Mouse (Mus musculus) forebrain, postnatal 0 days (tissue): ENCODE measurements around the gene F13a1. TPM values are rescaled to one million over a fixed set of nuclear protein-coding genes. Genes with fewer than 3 reads are reported as not detected.
A peak's percentile ranks its signal among the peaks of the same experiment; 100 is the strongest.

ENCODE experiments used
- ATAC-seq: fragments of 200-750 bp; cut with Nextera tagmentation; 2 replicates; pipeline ENCODE4 v1.8.0; 2017; ENCODE audit warnings: mild to moderate bottlenecking, moderate library complexity
- DNase-seq: peaks from one replicate; pipeline ENCODE4 v3.0.0-alpha.2; 2015
- H3K27ac ChIP-seq: fragments of 300-500 bp; sonication (generic); 2 replicates; pipeline ENCODE4 v1.5.1; 2014; ENCODE audit warnings: low read depth, mild to moderate bottlenecking, antibody characterized with exemption, low read length, moderate library complexity, mixed read lengths
- H3K27me3 ChIP-seq: fragments of 300-500 bp; sonication (generic); 2 replicates; pipeline ENCODE4 v1.6.1; 2014; ENCODE audit warnings: mild to moderate bottlenecking, low read length, mixed read lengths; ENCODE audit not compliant: insufficient read depth
- H3K36me3 ChIP-seq: fragments of 300-500 bp; sonication (generic); 2 replicates; pipeline ENCODE4 v1.6.1; 2014; ENCODE audit warnings: mild to moderate bottlenecking, moderate library complexity; ENCODE audit not compliant: insufficient read depth
- H3K4me1 ChIP-seq: fragments of 300-500 bp; sonication (generic); 2 replicates; pipeline ENCODE4 v1.6.1; 2014; ENCODE audit warnings: antibody characterized with exemption; ENCODE audit not compliant: insufficient read depth
- H3K4me2 ChIP-seq: fragments of 300-500 bp; sonication (generic); 2 replicates; pipeline ENCODE4 v1.6.1; 2014; ENCODE audit warnings: low read depth, mild to moderate bottlenecking, moderate library complexity
- H3K4me3 ChIP-seq: fragments of 300-500 bp; sonication (generic); 2 replicates; pipeline ENCODE4 v1.5.1; 2014; ENCODE audit warnings: low read depth, low read length, mixed read lengths
- H3K9ac ChIP-seq: fragments of 300-500 bp; sonication (generic); 2 replicates; pipeline ENCODE4 v1.6.1; 2014; ENCODE audit warnings: mild to moderate bottlenecking
- H3K9me3 ChIP-seq: fragments of 300-500 bp; sonication (generic); 2 replicates; pipeline ENCODE4 v1.6.1; 2016; ENCODE audit warnings: low read length
- CTCF ChIP-seq: sonication (generic); IDR thresholded peaks from 2 replicates; pipeline ENCODE4 v1.5.1; 2016; ENCODE audit warnings: antibody characterized with exemption, control low read depth, low read depth
- WGBS: fragments of 180-500 bp; shearing (Covaris S2); extraction: QIAGEN DNeasy Blood & Tissue Kit; methylation state at CpG from one replicate; pipeline ENCODE4 v1.1.7; 2014; 5-methylcytosine and 5-hydroxymethylcytosine counted together
- polyA plus RNA-seq: library from polyadenylated mRNA; unstranded; fragments of >200 nt; fragmentation: Nextera tagmentation; extraction: Ambion mirVana; gene quantifications from 2 replicates; pipeline ENCODE4 v1.2.1, GENCODE M21; 2015
- total RNA-seq: library from RNA; depleted of rRNA; stranded (reverse); fragments of >200 nt; gene quantifications from 2 replicates; pipeline ENCODE4 v1.2.3, GENCODE M21; 2014; rRNA removed

The F13a1 gene
- 16.5 and 25.2 TPM in 2 replicates for total RNA-seq
- 7.6 and 11.5 TPM in 2 replicates for polyA plus RNA-seq

DNA sequence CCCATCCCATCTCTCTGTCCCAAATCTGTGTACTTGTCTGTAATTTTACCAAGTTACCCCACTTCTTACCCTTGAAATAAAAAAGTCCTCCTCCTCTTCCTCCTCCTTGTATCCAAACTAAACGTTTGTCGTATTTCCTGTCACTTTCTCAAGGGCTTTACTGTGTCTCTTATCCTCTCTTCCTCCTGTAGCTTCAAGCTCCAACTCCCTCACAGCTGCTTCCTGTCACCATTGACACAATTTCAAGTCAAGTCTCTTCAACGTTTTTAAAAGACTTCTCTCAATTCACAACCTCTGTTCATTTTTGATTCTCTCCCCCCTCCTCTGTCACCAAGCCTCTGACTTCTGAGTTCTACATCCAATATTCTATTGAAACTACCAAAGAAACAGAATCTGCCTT, at the start of gene F13a1:
F13a1 (minus strand) TSS at position 119 of the 400 bp plus-strand sequence.
- no peaks in the 10 kb centered on the region for H3K9me3 ChIP-seq
- 84% methylated on average over 3 of the region's 3 CpGs for WGBS
- no peak within 1 kb of the TSS for H3K4me3 ChIP-seq
- DNase-seq (no peak), ATAC-seq (no peak)
- no peaks in the 10 kb centered on the region for H3K4me1 ChIP-seq
- H3K27ac ChIP-seq = no peak within 1 kb of the TSS
- no peaks in the 10 kb centered on the region for H3K27me3 ChIP-seq
- no peaks in the 10 kb centered on the region for H3K36me3 ChIP-seq
- TF ChIP-seq CTCF = no peak
- H3K9ac ChIP-seq = no peak within 1 kb of the TSS
- no peak within 1 kb of the TSS for H3K4me2 ChIP-seq

DNA sequence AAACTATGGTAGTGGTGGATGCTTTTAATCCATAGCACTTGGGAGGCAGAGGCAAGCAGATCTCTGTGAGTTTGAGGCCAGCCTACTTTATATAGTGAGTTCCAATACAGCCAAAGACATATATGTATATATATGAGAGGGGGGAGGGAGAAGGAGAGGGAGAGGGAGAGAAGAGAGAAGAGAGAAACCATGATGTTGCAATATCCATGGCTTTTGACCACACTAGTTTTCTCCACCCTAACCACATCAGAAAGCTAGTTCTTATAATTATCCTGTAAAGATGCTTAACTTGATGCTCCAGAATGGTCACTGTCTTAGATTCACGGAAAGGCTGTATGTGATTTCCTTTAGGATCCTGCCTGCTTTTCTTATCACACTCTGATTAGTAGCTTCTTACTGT, 41.6 kb upstream of the F13a1 start:
- Histone ChIP-seq H3K4me3 (no peak overlapping the region), H3K9ac (no peak overlapping the region), H3K4me2 (no peak overlapping the region), H3K4me1 (no peaks in the 10 kb centered on the region), H3K9me3 (no peaks in the 10 kb centered on the region), H3K27me3 (no peaks in the 10 kb centered on the region), H3K27ac (no peak overlapping the region), H3K36me3 (no peaks in the 10 kb centered on the region)
- DNase-seq (no peak), ATAC-seq (no peak)
- 89% methylated on average over 1 of the region's 1 CpGs for WGBS
- no peak for TF ChIP-seq CTCF

GRCm38 (mm10) chr13:37089104-37089503, 39.1 kb upstream of the F13a1 start:
- DNase-seq = no peak

DNA sequence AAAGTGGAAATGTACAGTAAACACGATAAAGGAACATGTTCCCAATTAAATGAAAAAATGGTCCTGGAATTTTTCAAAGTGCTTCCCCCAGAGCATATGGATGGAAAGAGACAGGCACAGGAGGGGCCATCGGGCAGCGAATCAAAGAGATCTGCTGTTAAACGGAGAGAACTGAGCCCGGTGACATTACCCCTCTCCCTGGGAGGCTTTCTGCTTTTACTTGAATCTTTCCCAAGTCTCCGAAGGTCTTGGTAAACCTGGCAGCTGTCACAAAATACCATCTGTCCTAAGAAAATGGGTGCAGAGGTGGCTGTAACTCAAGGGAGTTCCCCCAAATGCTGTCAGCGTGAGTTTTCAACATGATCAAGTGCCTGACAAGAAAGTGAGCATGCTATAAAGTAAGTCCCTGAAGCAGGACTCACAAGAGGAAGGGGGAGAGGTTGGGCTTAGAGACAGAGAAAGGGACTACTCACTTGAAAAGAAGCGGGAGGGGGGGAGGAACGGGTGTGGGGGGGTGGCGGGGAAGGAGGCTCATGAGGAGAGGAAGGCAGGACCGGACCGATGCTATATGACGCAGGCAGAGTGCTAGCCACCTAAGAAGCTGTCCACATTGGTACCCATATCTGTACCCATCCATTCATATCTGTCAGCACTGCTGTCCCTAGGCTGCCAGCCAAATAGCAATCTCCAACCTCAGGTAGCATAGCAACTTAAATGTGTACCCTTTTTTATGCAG, 31.6 kb upstream of the F13a1 start:
- no peaks in the 10 kb centered on the region for H3K36me3 ChIP-seq

More at GRCm38 (mm10) chr13:37089104-37089503, 39.1 kb upstream of the F13a1 start:
- Histone ChIP-seq H3K4me3 (no peak overlapping the region), H3K9me3 (no peaks in the 10 kb centered on the region), H3K27ac (no peak overlapping the region), H3K4me2 (no peak overlapping the region), H3K36me3 (no peaks in the 10 kb centered on the region), H3K4me1 (no peaks in the 10 kb centered on the region), H3K9ac (no peak overlapping the region), H3K27me3 (no peaks in the 10 kb centered on the region)
- ATAC-seq = no peak
- 72% methylated on average over 6 of the region's 6 CpGs for WGBS
- TF ChIP-seq CTCF = no peak

DNA sequence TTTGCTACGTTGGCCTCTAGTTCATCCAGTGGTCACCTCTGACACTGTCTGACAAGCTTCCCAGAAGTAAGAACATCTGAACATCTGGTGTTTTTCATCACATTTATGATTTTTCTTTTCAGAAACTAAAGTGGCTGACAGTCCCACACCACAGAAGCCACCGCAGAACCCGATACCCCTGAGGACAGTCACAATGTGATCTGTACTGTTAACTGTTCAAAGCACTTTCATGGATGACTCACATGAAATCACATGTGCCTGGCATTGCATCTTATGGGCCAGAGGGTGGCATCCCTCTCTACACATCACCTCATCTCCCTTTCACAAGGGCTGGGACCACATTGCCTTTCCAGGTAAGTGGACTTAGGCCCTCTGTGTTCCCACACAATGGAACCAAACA, 21.3 kb upstream of the F13a1 start:
- H3K36me3 ChIP-seq = no peaks in the 10 kb centered on the region
- H3K27ac ChIP-seq = no peak overlapping the region
- H3K27me3 ChIP-seq = no peaks in the 10 kb centered on the region
- no peaks in the 10 kb centered on the region for H3K9me3 ChIP-seq
- H3K4me2 ChIP-seq = no peak overlapping the region
- WGBS = 83% methylated on average over 3 of the region's 3 CpGs
- no peak for DNase-seq
- no peak overlapping the region for H3K4me3 ChIP-seq
- H3K9ac ChIP-seq = no peak overlapping the region
- no peak for TF ChIP-seq CTCF
- no peaks in the 10 kb centered on the region for H3K4me1 ChIP-seq
- no peak for ATAC-seq

More for the DNA sequence above, 31.6 kb upstream of the F13a1 start:
- no peak for TF ChIP-seq CTCF
- H3K4me2 ChIP-seq = peak overlapping the region; percentile 30
- no peak overlapping the region for H3K9ac ChIP-seq
- H3K4me3 ChIP-seq = no peak overlapping the region
- 31% methylated on average over 13 of the region's 13 CpGs for WGBS
- H3K4me1 ChIP-seq = no peaks in the 10 kb centered on the region
- no peaks in the 10 kb centered on the region for H3K27me3 ChIP-seq
- ATAC-seq = no peak
- no peaks in the 10 kb centered on the region for H3K9me3 ChIP-seq
- no peak overlapping the region for H3K27ac ChIP-seq
- DNase-seq = no peak

DNA sequence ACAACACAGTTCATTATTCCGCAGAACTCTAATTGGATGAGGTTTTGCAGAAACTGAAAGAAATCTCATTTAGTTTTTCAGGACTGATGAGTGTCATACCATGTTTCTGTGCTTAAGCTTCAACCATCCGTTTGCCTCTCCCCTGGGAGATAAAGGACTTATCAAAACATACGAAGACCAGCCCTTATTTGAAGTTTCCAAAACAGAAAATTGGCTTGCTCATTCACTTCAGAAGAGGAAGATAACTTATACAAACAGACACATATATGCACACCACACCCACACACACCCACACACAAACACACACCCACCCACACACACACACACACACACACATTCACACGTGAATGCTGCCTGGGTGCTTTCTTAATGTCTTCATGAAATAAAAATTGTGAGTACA, 20.8 kb upstream of the F13a1 start:
- DNase-seq (no peak), ATAC-seq (no peak)
- 81% methylated on average over 4 of the region's 4 CpGs for WGBS
- Histone ChIP-seq H3K4me1 (no peaks in the 10 kb centered on the region), H3K27ac (no peak overlapping the region), H3K9ac (no peak overlapping the region), H3K36me3 (no peaks in the 10 kb centered on the region), H3K27me3 (no peaks in the 10 kb centered on the region), H3K4me3 (no peak overlapping the region), H3K4me2 (no peak overlapping the region), H3K9me3 (no peaks in the 10 kb centered on the region)
- no peak for TF ChIP-seq CTCF

- Histone ChIP-seq H3K27me3 (no peaks in the 10 kb centered on the region), H3K4me2 (no peak overlapping the region), H3K36me3 (no peaks in the 10 kb centered on the region), H3K9me3 (no peaks in the 10 kb centered on the region), H3K27ac (no peak overlapping the region), H3K9ac (no peak overlapping the region), H3K4me1 (no peaks in the 10 kb centered on the region), H3K4me3 (no peak overlapping the region)
- TF ChIP-seq CTCF = no peak
- WGBS = 80% methylated on average over 5 of the region's 5 CpGs
- ATAC-seq (no peak), DNase-seq (no peak)
Observed at GRCm38 (mm10) chr13:37060810-37061209, 10.8 kb upstream of the F13a1 start.
